8 mouse cellular contexts compared by ENCODE assay signal in genomic region chr3:56182371-56183158, GRCm38 (mm10). TPM values are rescaled to one million over a fixed set of nuclear protein-coding genes. Genes with fewer than 3 reads are reported as not detected.
DNase-seq lines count a peak whose midpoint lies in the region; ATAC-seq and TF ChIP-seq lines count a peak whose summit lies in the region.

No protein-coding gene starts in this region.

- H3K9ac ChIP-seq in heart, adult 2 months (ENCODE audit: low read depth, low read length) = peak overlapping the region; percentile 97
- peak overlapping the region; percentile 58 for H3K9ac ChIP-seq in liver, embryonic 16.5 days (ENCODE audit: low read depth, low read length)

- TF ChIP-seq CTCF in heart, adult 2 months (IDR thresholded peaks at IDR 0.05) = no peak

- no peaks in the 10 kb centered on the region for H3K27me3 ChIP-seq in heart, adult 2 months (ENCODE audit: control insufficient read depth, insufficient read depth, low read length)
- peaks cover 30% of the 10 kb centered on the region for H3K27me3 ChIP-seq in liver, embryonic 16.5 days (ENCODE audit: control insufficient read depth, insufficient read depth, low read depth, low read length)

- peaks cover 1% of the 10 kb centered on the region; the same call in 1 of the 2 replicates for H3K79me2 ChIP-seq in heart, adult 2 months (replicated peaks; ENCODE audit: control insufficient read depth, insufficient read depth, low read length)

- 1% methylated on average over 52 of the region's 61 CpGs for WGBS in heart, adult 2 months
- WGBS in liver, embryonic 16.5 days (ENCODE audit: insufficient replicate concordance) = 3% methylated on average over 36 of the region's 61 CpGs

- ATAC-seq in liver, embryonic 16.5 days (ENCODE audit: low read depth) = no peak; the same call in 1 of the 2 replicates

- TF ChIP-seq POLR2A in heart, adult 2 months (IDR thresholded peaks at IDR 0.05; ENCODE audit: insufficient read depth, low read depth, low read length) = no peak

- peak overlapping the region; percentile 65 for H3K4me3 ChIP-seq in heart, adult 2 months
- peak overlapping the region; percentile 75 for H3K4me3 ChIP-seq in liver, embryonic 16.5 days (ENCODE audit: low read depth, low read length)

- peak overlapping the region; percentile 8; the same call in 1 of the 2 replicates for H3K27ac ChIP-seq in heart, adult 2 months
- no peak overlapping the region for H3K27ac ChIP-seq in liver, embryonic 16.5 days (ENCODE audit: low read length)

- H3K36me3 ChIP-seq in heart, adult 2 months (ENCODE audit: control insufficient read depth, insufficient read depth, low read length) = no peaks in the 10 kb centered on the region
- no peaks in the 10 kb centered on the region for H3K36me3 ChIP-seq in liver, embryonic 16.5 days (ENCODE audit: control insufficient read depth, insufficient read depth)

- H3K4me2 ChIP-seq in liver, embryonic 16.5 days (ENCODE audit: low read depth, low read length) = peak overlapping the region; percentile 73

- no peaks in the 10 kb centered on the region; the same call in 1 of the 2 replicates for H3K4me1 ChIP-seq in heart, adult 2 months (ENCODE audit: control insufficient read depth, insufficient read depth, low read length)
- H3K4me1 ChIP-seq in liver, embryonic 16.5 days (ENCODE audit: control insufficient read depth, low read depth, low read length) = no peaks in the 10 kb centered on the region; the same call in none of the 2 replicates

- peak; percentile 20 for DNase-seq in ovary, postnatal 36 days (ENCODE audit: low spot score)
- DNase-seq in ovary, adult 18-20 months (ENCODE audit: low spot score) = no peak
- DNase-seq in cerebellum, adult 9-10 months = peak; percentile 47
- peak; percentile 31 to 52 for DNase-seq in heart, adult 2 months
- DNase-seq in kidney, postnatal 10 days = peak; percentile 47
- peak; percentile 61 for DNase-seq in retina, postnatal 1 day
- DNase-seq in urinary bladder, postnatal 10 days (ENCODE audit: low spot score) = no peak

- intact Hi-C loops in heart, adult 2 months (cut with DNase I) = loop anchor here (5.0 to 10.0 kb wide), 2 partner anchors 100 to 178 kb away; no protein-coding TSS in a partner anchor

- TF ChIP-seq EP300 in heart, adult 2 months (IDR thresholded peaks at IDR 0.05; ENCODE audit: insufficient read depth, low read depth, low read length) = no peak

- H3K9me3 ChIP-seq in liver, embryonic 16.5 days (replicated peaks; ENCODE audit: control insufficient read depth, low read length) = no peaks in the 10 kb centered on the region

RNA-seq across cellular contexts. Expression of gene Nbea, which starts 0.9 kb away (rescaled TPM):
- total RNA-seq in heart, adult 2 months (2021) = 10 to 100 TPM; 11.9 to 12.4 TPM
- polyA plus RNA-seq in heart, adult 2 months (2012; rRNA removed) = 6.2 and 9.7 TPM in 2 replicates
- 0.48 and 0.59 TPM in 2 replicates for polyA plus RNA-seq in liver, embryonic 16.5 days (2015; fragmentation: Nextera tagmentation; extraction: Ambion mirVana)

Comparison
In these comparisons a context has a peak if more than half of its experiments do, and no peak if none do; other contexts are left out.
1. DNase-seq: peak in ovary, postnatal 36 days (single experiment), cerebellum, adult 9-10 months (single experiment), heart, adult 2 months (2 of 2), kidney, postnatal 10 days (single experiment) and retina, postnatal 1 day (single experiment); none in ovary, adult 18-20 months (single experiment) and urinary bladder, postnatal 10 days (single experiment).